Mouse (Mus musculus): ENCODE measurements around the gene Gm28230. TPM values are rescaled to one million over a fixed set of nuclear protein-coding genes. Genes with fewer than 3 reads are reported as not detected.

The Gm28230 gene
- polyA plus RNA-seq, 1 experiment from 2014 or later = 1.5 TPM

GRCm38 (mm10) chr2:74795531-74795930 lies 69.0 kb downstream of the Gm28230 start:
- no peaks in the 10 kb centered on the region for H3K27me3 ChIP-seq
- WGBS = 62% methylated on average over 7 of the region's 7 CpGs
- H3K9ac ChIP-seq = no peak overlapping the region
- no peaks in the 10 kb centered on the region for H3K36me3 ChIP-seq
- no peak for ATAC-seq (ENCODE audit: low FRiP score)
- H3K4me1 ChIP-seq (replicated peaks) = no peaks in the 10 kb centered on the region
- no peak overlapping the region for H3K4me3 ChIP-seq
- no peak overlapping the region for H3K27ac ChIP-seq
- H3K9me3 ChIP-seq = no peaks in the 10 kb centered on the region
- no peak overlapping the region for H3K4me2 ChIP-seq

MicroRNA genes within 50 kb of the gene (microRNA counts, 519-probe panel; counts per million panel counts)
- 4,701 counts per million, percentile 79 among the panel's probes with 10 or more counts for microRNA mmu-miR-10b

Small RNAs within 50 kb of the gene (microRNA-seq; reads per million reads assigned to microRNA genes)
- gene Gm44463 (not detected), gene Mir10b (42,102 reads per million, percentile 99 among the genes with 10 or more reads in this experiment)

Other genes with a start within 250 kb of the Gm28230 start
- 55.8 TPM in 2 replicates for gene Lnpk, start 147.3 kb upstream of the Gm28230 start, polyA plus RNA-seq (2015; fragmentation: Nextera tagmentation; extraction: Ambion mirVana)
- 1.3 and 1.6 TPM in 2 replicates for gene Evx2, start 67.2 kb upstream of the Gm28230 start, polyA plus RNA-seq (2015; fragmentation: Nextera tagmentation; extraction: Ambion mirVana)
- gene Hoxd13, start 58.4 kb upstream of the Gm28230 start, polyA plus RNA-seq (2015; fragmentation: Nextera tagmentation; extraction: Ambion mirVana) = 0.16 TPM in 1 of 2 replicates, not detected in the other
- gene Hoxd12, start 51.7 kb upstream of the Gm28230 start, polyA plus RNA-seq (2015; fragmentation: Nextera tagmentation; extraction: Ambion mirVana) = not detected in 2 replicates
- gene Hoxd11, start 47.2 kb upstream of the Gm28230 start, polyA plus RNA-seq (2015; fragmentation: Nextera tagmentation; extraction: Ambion mirVana) = not detected in 2 replicates
- not detected in 2 replicates for gene Hoxd10, start 34.8 kb upstream of the Gm28230 start, polyA plus RNA-seq (2015; fragmentation: Nextera tagmentation; extraction: Ambion mirVana)
- not detected in 2 replicates for gene Hoxd9, start 29.0 kb upstream of the Gm28230 start, polyA plus RNA-seq (2015; fragmentation: Nextera tagmentation; extraction: Ambion mirVana)
- 0.79 and 1.5 TPM in 2 replicates for gene Hoxd8, start 22.1 kb upstream of the Gm28230 start, polyA plus RNA-seq (2015; fragmentation: Nextera tagmentation; extraction: Ambion mirVana)
- gene Hoxd3, start 14.8 kb upstream of the Gm28230 start, polyA plus RNA-seq (2015; fragmentation: Nextera tagmentation; extraction: Ambion mirVana) = 76.0 and 82.5 TPM in 2 replicates
- gene Hoxd4, start 14.8 kb upstream of the Gm28230 start, polyA plus RNA-seq (2015; fragmentation: Nextera tagmentation; extraction: Ambion mirVana) = 4.1 and 4.2 TPM in 2 replicates
- 1.6 and 2.5 TPM in 2 replicates for gene Hoxd1, start 36.3 kb downstream of the Gm28230 start, polyA plus RNA-seq (2015; fragmentation: Nextera tagmentation; extraction: Ambion mirVana)
- 151 and 158 TPM in 2 replicates for gene Mtx2, start 99.1 kb downstream of the Gm28230 start, polyA plus RNA-seq (2015; fragmentation: Nextera tagmentation; extraction: Ambion mirVana)

Data from hindbrain, embryonic 13.5 days (tissue).